Mouse (Mus musculus) ES-E14 (cell line): ENCODE measurements at regions not wholly inside any gene's neighbourhood (a gene's known extent, or its start where the extent isn't known, plus 50 kb on each side); places are given as distances from the start of the nearest gene placed in this dataset.

Experiments
- DNase-seq: peaks from one replicate; pipeline ENCODE4 v3.0.0-alpha.2; 2013; ENCODE audit warnings: low read depth, low spot score
- H3K27ac ChIP-seq: 2 replicates; pipeline ENCODE4 v1.5.1; 2012; ENCODE audit warnings: low read depth, mild to moderate bottlenecking, low read length, moderate library complexity, mixed read lengths; ENCODE audit not compliant: poor library complexity, insufficient read depth, severe bottlenecking
- H3K36me3 ChIP-seq: 2 replicates; pipeline ENCODE4 v1.6.1; 2012; ENCODE audit warnings: mild to moderate bottlenecking, low read length, moderate library complexity, mixed read lengths; ENCODE audit not compliant: control insufficient read depth, poor library complexity, insufficient read depth, severe bottlenecking
- H3K4me1 ChIP-seq, 2 experiments: fragments of 150-350 bp in 1 of 2; sonication (generic) in 1 of 2; 2 replicates each; pipeline ENCODE4 v1.6.1; 2012; ENCODE audit warnings: low read length in 2 of 2, mild to moderate bottlenecking in 1 of 2, mixed read lengths in 1 of 2; ENCODE audit not compliant: control insufficient read depth in 2 of 2, insufficient read depth in 2 of 2, poor library complexity in 1 of 2
- H3K4me3 ChIP-seq, 2 experiments: fragments of 150-350 bp in 1 of 2; sonication (generic) in 1 of 2; 2 replicates each; pipeline ENCODE4 v1.5.1; 2012; ENCODE audit warnings: low read length in 2 of 2, low read depth in 1 of 2, mild to moderate bottlenecking in 1 of 2, mixed read lengths in 1 of 2; ENCODE audit not compliant: insufficient read depth in 1 of 2, poor library complexity in 1 of 2, severe bottlenecking in 1 of 2
- H3K9ac ChIP-seq: 2 replicates; pipeline ENCODE4 v1.6.1; 2012; ENCODE audit warnings: low read depth, mild to moderate bottlenecking, low read length, mixed read lengths; ENCODE audit not compliant: poor library complexity, insufficient read depth, severe bottlenecking
- H3K9me3 ChIP-seq: fragments of 150-350 bp; sonication (generic); 2 replicates; pipeline ENCODE4 v1.6.1; 2012; ENCODE audit warnings: low read depth, mild to moderate bottlenecking, low read length; ENCODE audit not compliant: control insufficient read depth, insufficient read depth
- CHD2 ChIP-seq: IDR thresholded peaks from 2 replicates; pipeline ENCODE4 v1.6.1; 2014; ENCODE audit warnings: mild to moderate bottlenecking, low read depth, low read length, inconsistent platforms
- HCFC1 ChIP-seq: IDR thresholded peaks from 2 replicates; pipeline ENCODE4 v1.6.1; 2012; ENCODE audit warnings: low read length, inconsistent platforms, borderline replicate concordance; ENCODE audit not compliant: insufficient read depth
- MAFK ChIP-seq: IDR thresholded peaks from 2 replicates; pipeline ENCODE4 v1.6.1; 2014; ENCODE audit warnings: mild to moderate bottlenecking, low read depth, low read length, inconsistent platforms; ENCODE audit not compliant: insufficient read depth
- ZC3H11A ChIP-seq: IDR thresholded peaks from 2 replicates; pipeline ENCODE4 v1.6.1; 2012; ENCODE audit warnings: low read depth, mild to moderate bottlenecking, inconsistent platforms, low read length, borderline replicate concordance
- ZNF384 ChIP-seq: IDR thresholded peaks from 2 replicates; pipeline ENCODE4 v1.6.1; 2012; ENCODE audit warnings: low read depth, low read length, inconsistent platforms
- in situ Hi-C, 2 experiments: fragments of 600-800 bp; cut with MboI; formaldehyde crosslinking; loops; one replicate each; pipeline ENCODE4 v1.15.1; 2025; ENCODE audit warnings: low sequenced_read_pairs in 2 of 2, inconsistent platforms in 1 of 2; ENCODE audit not compliant: unreplicated experiment in 2 of 2

DNA sequence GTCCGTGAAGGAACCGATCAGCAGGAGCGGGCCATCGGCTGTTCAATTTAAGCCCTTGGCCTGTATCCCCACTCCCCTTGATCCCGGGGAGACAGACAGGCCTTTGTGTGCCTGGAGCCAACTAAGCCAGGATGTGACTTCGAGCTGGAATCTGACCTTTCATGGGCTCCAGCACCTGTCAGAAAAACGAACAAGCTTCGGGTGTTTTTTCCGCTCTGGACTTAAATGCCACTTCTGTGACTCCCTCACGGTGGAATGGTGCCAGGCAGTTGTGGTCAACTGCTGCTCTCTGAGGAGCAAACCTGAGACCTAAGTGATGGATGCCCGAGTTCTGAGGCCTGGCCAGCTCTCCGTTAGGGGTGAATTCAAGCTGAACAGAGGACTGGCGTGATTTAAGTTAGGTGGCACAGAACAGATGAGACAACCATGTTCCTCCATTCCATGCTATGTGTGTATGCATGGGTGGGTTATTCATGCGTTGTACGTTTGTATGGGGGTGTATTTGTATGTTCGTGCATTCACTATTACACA lies 129.8 kb downstream of the Tmem30b start:
- Histone ChIP-seq H3K4me3 (no peak overlapping the region), H3K9ac (no peak overlapping the region), H3K4me1 (no peaks in the 10 kb centered on the region), H3K27ac (no peak overlapping the region), H3K36me3 (no peaks in the 10 kb centered on the region), H3K9me3 (no peaks in the 10 kb centered on the region)
- in situ Hi-C loops: no loop called here
- no peak for DNase-seq
- no peak for TF ChIP-seq ZC3H11A
- no peak for TF ChIP-seq HCFC1
- no peak for TF ChIP-seq ZNF384
- TF ChIP-seq CHD2: no peak
- no peak for TF ChIP-seq MAFK

- Histone ChIP-seq H3K27ac (no peak overlapping the region), H3K9ac (no peak overlapping the region), H3K4me1 (no peaks in the 10 kb centered on the region), H3K9me3 (no peaks in the 10 kb centered on the region), H3K36me3 (no peaks in the 10 kb centered on the region), H3K4me3 (no peak overlapping the region)
- TF ChIP-seq ZNF384: no peak
- TF ChIP-seq CHD2: no peak
- no peak for TF ChIP-seq ZC3H11A
- no peak for TF ChIP-seq HCFC1
- TF ChIP-seq MAFK: no peak
- in situ Hi-C loops: no loop called here
- DNase-seq: no peak
Observed at GRCm38 (mm10) chr12:73415856-73416366, 129.3 kb downstream of the Slc38a6 start.

GRCm38 (mm10) chr12:73413439-73414196 lies 127.0 kb downstream of the Slc38a6 start:
- no peaks in the 10 kb centered on the region for H3K9me3 ChIP-seq
- in situ Hi-C loops: no loop called here
- TF ChIP-seq ZC3H11A (no peak), HCFC1 (no peak), ZNF384 (no peak), CHD2 (no peak), MAFK (no peak)

DNA sequence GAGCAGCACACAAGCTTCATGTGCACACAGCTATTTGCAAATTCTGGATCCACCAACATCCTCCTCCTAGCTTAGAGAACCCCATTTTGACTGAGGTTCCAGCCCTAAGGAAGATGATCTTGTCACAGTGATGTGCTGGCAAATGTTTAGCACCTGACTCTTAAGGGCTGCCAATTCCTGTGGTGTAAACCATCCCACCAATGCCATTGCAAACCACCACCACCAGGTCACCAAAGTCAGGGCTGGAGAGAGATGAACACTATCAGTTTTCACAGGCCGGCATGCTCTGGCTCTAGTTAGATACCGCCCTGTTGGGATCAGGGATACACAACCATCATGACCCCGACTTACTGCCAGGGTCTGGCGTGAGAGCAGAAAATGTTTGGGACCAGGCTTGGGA lies 125.9 kb downstream of the Slc38a6 start:
- no peak overlapping the region for H3K4me3 ChIP-seq
- H3K27ac ChIP-seq: no peak overlapping the region; the same call in 1 of the 2 replicates
- in situ Hi-C loops: no loop called here
- no peaks in the 10 kb centered on the region for H3K9me3 ChIP-seq
- no peak for TF ChIP-seq ZNF384
- TF ChIP-seq MAFK: no peak
- H3K36me3 ChIP-seq: no peaks in the 10 kb centered on the region
- H3K4me1 ChIP-seq: no peaks in the 10 kb centered on the region
- no peak for DNase-seq
- no peak overlapping the region for H3K9ac ChIP-seq

More at GRCm38 (mm10) chr12:73413439-73414196, 127.0 kb downstream of the Slc38a6 start:
- no peak overlapping the region for H3K27ac ChIP-seq
- DNase-seq: no peak
- no peak overlapping the region for H3K4me3 ChIP-seq
- no peaks in the 10 kb centered on the region for H3K4me1 ChIP-seq
- no peak overlapping the region for H3K9ac ChIP-seq
- no peaks in the 10 kb centered on the region for H3K36me3 ChIP-seq
